Mouse (Mus musculus) heart, embryonic 10.5 days (tissue): ENCODE measurements around the gene Vps26a. TPM values are rescaled to one million over a fixed set of nuclear protein-coding genes. Genes with fewer than 3 reads are reported as not detected.
"Not testable (repeated sequence)": the region's sequence is repeated elsewhere in the genome, so short reads cannot be mapped to it uniquely, and the experiment has no call there.

Experiments used
- DNase-seq: peaks from one replicate; pipeline ENCODE4 v3.0.0-alpha.2; 2017; ENCODE audit warnings: low spot score
- H3K27ac ChIP-seq: fragments of 300-500 bp; sonication (generic); 2 replicates; pipeline ENCODE4 v1.5.1; 2016; ENCODE audit warnings: mild to moderate bottlenecking
- H3K27me3 ChIP-seq: fragments of 300-500 bp; sonication (generic); 2 replicates; pipeline ENCODE4 v1.6.1; 2016; ENCODE audit warnings: mild to moderate bottlenecking; ENCODE audit not compliant: poor library complexity, insufficient read depth, severe bottlenecking
- H3K36me3 ChIP-seq: fragments of 300-500 bp; sonication (generic); 2 replicates; pipeline ENCODE4 v1.6.1; 2016; ENCODE audit warnings: mild to moderate bottlenecking, moderate library complexity
- H3K4me1 ChIP-seq: fragments of 300-500 bp; sonication (generic); 2 replicates; pipeline ENCODE4 v1.6.1; 2016; ENCODE audit warnings: mild to moderate bottlenecking
- H3K4me3 ChIP-seq: fragments of 300-500 bp; sonication (generic); 2 replicates; pipeline ENCODE4 v1.5.1; 2016; ENCODE audit warnings: mild to moderate bottlenecking, moderate library complexity
- H3K9me3 ChIP-seq: fragments of 300-500 bp; sonication (generic); 2 replicates; pipeline ENCODE4 v1.6.1; 2016; ENCODE audit warnings: mild to moderate bottlenecking, moderate library complexity
- WGBS: fragments of 180-500 bp; shearing (Covaris S2); methylation state at CpG from one replicate; pipeline ENCODE4 v1.1.7; 2016; 5-methylcytosine and 5-hydroxymethylcytosine counted together
- polyA plus RNA-seq: library from polyadenylated mRNA; unstranded; fragments of >200 nt; fragmentation: Nextera tagmentation; extraction: Ambion mirVana; gene quantifications from 2 replicates; pipeline ENCODE4 v1.2.1, GENCODE M21; 2016

Vps26a gene
- polyA plus RNA-seq, 1 experiment from 2014 or later: 72.3 TPM

- no peak for DNase-seq
- H3K4me3 ChIP-seq: peak overlapping the region; percentile 90
- no peaks in the 10 kb centered on the region for H3K27me3 ChIP-seq
- H3K36me3 ChIP-seq: no peaks in the 10 kb centered on the region
- H3K4me1 ChIP-seq: no peaks in the 10 kb centered on the region
- under 1% methylated on average over 48 of the region's 48 CpGs for WGBS
- peak overlapping the region; percentile 90 for H3K27ac ChIP-seq
- no peaks in the 10 kb centered on the region for H3K9me3 ChIP-seq
Observed at GRCm38 (mm10) chr10:62485878-62486582, 575 bp downstream of the Vps26a start.

GRCm38 (mm10) chr10:62481108-62481852 lies 5.3 kb downstream of the Vps26a start:
- WGBS: 72% methylated on average over 7 of the region's 7 CpGs
- H3K27me3 ChIP-seq: no peaks in the 10 kb centered on the region
- no peaks in the 10 kb centered on the region for H3K9me3 ChIP-seq
- H3K4me1 ChIP-seq: no peaks in the 10 kb centered on the region
- DNase-seq: no peak
- H3K27ac ChIP-seq: no peak overlapping the region
- H3K36me3 ChIP-seq: peaks cover 8% of the 10 kb centered on the region; the same call in 1 of the 2 replicates
- no peak overlapping the region for H3K4me3 ChIP-seq

GRCm38 (mm10) chr10:62476980-62477379 lies 9.6 kb downstream of the Vps26a start:
- WGBS: 78% methylated on average over 2 of the region's 2 CpGs
- Histone ChIP-seq H3K36me3 (peaks cover 8% of the 10 kb centered on the region; the same call in 1 of the 2 replicates), H3K27me3 (no peaks in the 10 kb centered on the region), H3K27ac (no peak overlapping the region), H3K9me3 (no peaks in the 10 kb centered on the region), H3K4me1 (no peaks in the 10 kb centered on the region), H3K4me3 (no peak overlapping the region)
- DNase-seq: no peak

GRCm38 (mm10) chr10:62474944-62475343 lies 11.7 kb downstream of the Vps26a start:
- no peaks in the 10 kb centered on the region for H3K4me1 ChIP-seq
- H3K27ac ChIP-seq: no peak overlapping the region
- peaks cover 8% of the 10 kb centered on the region; the same call in 1 of the 2 replicates for H3K36me3 ChIP-seq
- H3K4me3 ChIP-seq: no peak overlapping the region
- no peaks in the 10 kb centered on the region for H3K9me3 ChIP-seq
- DNase-seq: no peak
- no peaks in the 10 kb centered on the region for H3K27me3 ChIP-seq
- 90% methylated on average over 10 of the region's 10 CpGs for WGBS

GRCm38 (mm10) chr10:62471105-62471504 lies 15.5 kb downstream of the Vps26a start:
- WGBS: 55% methylated on average over 5 of the region's 5 CpGs
- Histone ChIP-seq H3K36me3 (peaks cover 3% of the 10 kb centered on the region; the same call in 1 of the 2 replicates), H3K4me3 (no peak overlapping the region), H3K27me3 (no peaks in the 10 kb centered on the region), H3K4me1 (no peaks in the 10 kb centered on the region), H3K27ac (no peak overlapping the region), H3K9me3 (no peaks in the 10 kb centered on the region)
- no peak for DNase-seq

- Histone ChIP-seq H3K9me3 (no peaks in the 10 kb centered on the region), H3K36me3 (peaks cover 3% of the 10 kb centered on the region; the same call in 1 of the 2 replicates), H3K27me3 (no peaks in the 10 kb centered on the region), H3K4me1 (no peaks in the 10 kb centered on the region), H3K27ac (no peak overlapping the region), H3K4me3 (no peak overlapping the region)
- 92% methylated on average over 4 of the region's 4 CpGs for WGBS
- no peak for DNase-seq
Observed at GRCm38 (mm10) chr10:62469736-62470135, 16.9 kb downstream of the Vps26a start.

- no peaks in the 10 kb centered on the region for H3K27me3 ChIP-seq
- peaks cover 59% of the 10 kb centered on the region for H3K36me3 ChIP-seq
- no peaks in the 10 kb centered on the region for H3K9me3 ChIP-seq
- H3K4me1 ChIP-seq: no peaks in the 10 kb centered on the region
- H3K4me3 ChIP-seq: no peak overlapping the region
- no peak for DNase-seq
- no peak overlapping the region for H3K27ac ChIP-seq
Observed at GRCm38 (mm10) chr10:62461321-62461720, 25.3 kb downstream of the Vps26a start.

GRCm38 (mm10) chr10:62452001-62452400 lies 34.6 kb downstream of the Vps26a start:
- not testable (repeated sequence) for H3K4me3 ChIP-seq, H3K27me3 ChIP-seq, DNase-seq, H3K9me3 ChIP-seq, H3K27ac ChIP-seq
- WGBS: 63% methylated on average over 11 of the region's 11 CpGs
- peaks cover 12% of the 10 kb centered on the region for H3K4me1 ChIP-seq
- peaks cover 22% of the 10 kb centered on the region for H3K36me3 ChIP-seq

- 32% methylated on average over 18 of the region's 18 CpGs for WGBS
- Histone ChIP-seq H3K27me3 (no peaks in the 10 kb centered on the region), H3K27ac (peak overlapping the region; percentile 99)
Observed at GRCm38 (mm10) chr10:62450280-62450640, 36.3 kb downstream of the Vps26a start.

GRCm38 (mm10) chr10:62449364-62450279 lies 37.0 kb downstream of the Vps26a start, which contains the start of the genes 4930507D05Rik and Supv3l1:
Gene 4930507D05Rik (plus strand): TSS chr10:62449489.
Gene Supv3l1 (minus strand): TSS chr10:62449738.
- Histone ChIP-seq H3K4me3 (peak within 1 kb of the TSS; percentile 96), H3K4me1 (peaks cover 12% of the 10 kb centered on the region), H3K9me3 (no peaks in the 10 kb centered on the region), H3K36me3 (peaks cover 29% of the 10 kb centered on the region), H3K27me3 (no peaks in the 10 kb centered on the region), H3K27ac (peak within 1 kb of the TSS; percentile 99)
- under 1% methylated on average over 73 of the region's 73 CpGs for WGBS
- peak; percentile 92 for DNase-seq

More at GRCm38 (mm10) chr10:62450280-62450640, 36.3 kb downstream of the Vps26a start:
- Histone ChIP-seq H3K9me3 (no peaks in the 10 kb centered on the region), H3K36me3 (peaks cover 23% of the 10 kb centered on the region), H3K4me1 (peaks cover 12% of the 10 kb centered on the region), H3K4me3 (peak overlapping the region; percentile 96)
- DNase-seq: no peak

GRCm38 (mm10) chr10:62430427-62430826 lies 56.2 kb downstream of the Vps26a start:
- peaks cover 79% of the 10 kb centered on the region for H3K36me3 ChIP-seq
- no peaks in the 10 kb centered on the region for H3K9me3 ChIP-seq

DNA sequence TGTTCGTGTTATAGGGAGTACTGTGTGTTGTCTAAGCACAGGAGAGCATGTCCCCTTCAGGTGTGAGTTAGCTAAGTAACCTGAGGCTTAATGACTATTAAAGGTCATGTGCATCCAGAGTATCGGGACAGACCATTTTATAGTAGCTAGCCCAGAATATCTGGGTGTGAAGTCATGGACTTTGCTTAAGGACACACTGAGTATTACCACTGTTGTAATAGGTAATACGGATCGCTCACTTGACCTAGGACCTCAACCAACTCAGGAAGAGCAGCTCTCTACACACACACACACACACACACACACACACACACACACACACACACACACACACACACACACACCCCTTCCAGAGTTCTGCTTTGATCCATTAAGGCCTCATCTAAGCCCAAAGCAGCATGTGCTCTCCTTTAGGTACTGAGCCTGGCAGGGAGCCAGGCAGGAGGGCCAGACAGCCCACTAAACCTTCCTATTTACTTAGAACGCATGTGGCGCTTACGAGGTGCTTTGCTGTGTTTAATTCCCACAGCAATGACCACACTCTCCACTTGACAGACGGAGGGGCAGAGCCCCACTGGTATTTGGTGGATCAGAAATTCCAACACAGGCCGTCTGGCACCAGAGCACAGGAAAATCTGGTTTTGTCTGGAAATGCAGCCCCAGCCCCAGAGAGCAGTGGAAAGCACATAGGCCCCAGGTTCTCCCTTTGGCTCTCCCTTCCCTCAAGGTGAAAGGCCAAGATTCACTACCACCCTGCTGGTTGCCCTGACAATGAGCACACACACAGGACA lies 61.3 kb downstream of the Vps26a start:
- peak overlapping the region; percentile 47; the same call in 1 of the 2 replicates for H3K27ac ChIP-seq
- no peak for DNase-seq
- H3K36me3 ChIP-seq: peaks cover 28% of the 10 kb centered on the region

More at GRCm38 (mm10) chr10:62430427-62430826, 56.2 kb downstream of the Vps26a start:
- Histone ChIP-seq H3K27ac (no peak overlapping the region), H3K4me1 (peaks cover 5% of the 10 kb centered on the region), H3K4me3 (no peak overlapping the region), H3K27me3 (no peaks in the 10 kb centered on the region)
- no peak for DNase-seq
- WGBS: 94% methylated on average over 5 of the region's 5 CpGs

More for the DNA sequence above, 61.3 kb downstream of the Vps26a start:
- 52% methylated on average over 9 of the region's 9 CpGs for WGBS
- Histone ChIP-seq H3K4me1 (peaks cover 39% of the 10 kb centered on the region), H3K27me3 (no peaks in the 10 kb centered on the region), H3K4me3 (no peak overlapping the region), H3K9me3 (no peaks in the 10 kb centered on the region)
